Mouse (Mus musculus) lung, postnatal 0 days (tissue): ENCODE data around the gene Zkscan3.

Experiments used
- CTCF ChIP-seq: IDR thresholded peaks from 2 replicates; pipeline ENCODE4 v1.5.1; 2016; ENCODE audit warnings: antibody characterized with exemption, mild to moderate bottlenecking
- EP300 ChIP-seq: IDR thresholded peaks from 2 replicates; pipeline ENCODE4 v1.6.1; 2016; ENCODE audit warnings: antibody characterized with exemption, mild to moderate bottlenecking, control low read depth

DNA sequence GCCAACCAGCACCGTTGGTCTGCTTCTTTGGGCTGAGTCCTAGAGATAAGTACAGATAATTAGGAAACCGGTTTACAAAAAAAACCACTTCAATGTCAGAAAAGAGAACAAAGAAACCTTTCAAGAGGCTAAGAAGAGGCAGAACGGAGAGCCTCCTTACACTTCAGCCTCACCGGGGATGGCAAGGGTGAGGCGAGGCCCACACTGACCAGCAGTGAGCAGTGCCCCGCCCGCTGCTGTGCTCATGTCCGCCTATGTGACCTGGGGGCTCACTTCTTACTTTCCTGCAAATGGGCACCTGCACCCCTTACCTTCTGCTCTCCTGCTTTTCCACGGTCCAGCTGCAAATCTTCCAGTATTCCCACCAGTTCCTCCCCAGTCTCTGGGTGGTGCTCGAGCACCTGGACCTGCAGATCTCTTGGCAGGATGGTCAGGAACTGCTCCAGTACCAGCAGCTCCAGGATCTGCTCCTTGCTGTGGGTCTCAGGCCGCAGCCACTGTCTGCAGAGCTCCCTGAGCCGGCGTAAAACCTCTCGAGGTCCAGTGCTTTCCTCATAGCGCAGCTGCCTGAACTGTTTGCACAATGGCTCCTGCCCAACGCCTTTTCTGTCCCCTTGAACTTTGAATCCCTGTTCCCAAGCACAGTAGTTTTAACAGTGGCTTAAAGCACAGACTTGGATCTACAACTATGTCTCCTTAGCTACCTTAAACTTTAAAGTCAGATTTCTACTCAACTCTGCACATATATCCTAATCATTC is 45.5 kb upstream of the Zkscan3 start:
- TF ChIP-seq CTCF, result no peak
- TF ChIP-seq EP300, result no peak
